Mouse (Mus musculus) liver, adult 2 months (tissue): ENCODE measurements at regions not wholly inside any gene's neighbourhood (a gene's known extent, or its start where the extent isn't known, plus 50 kb on each side); places are given as distances from the start of the nearest gene placed in this dataset.

Experiments used
- DNase-seq: peaks from one replicate; pipeline ENCODE4 v3.0.0-alpha.2; 2011; ENCODE audit warnings: low read depth, low spot score; ENCODE audit errors: extremely low read depth
- H3K27ac ChIP-seq: fragments of 200-500 bp; replicated peaks from 2 replicates; pipeline ENCODE4 v1.5.1; 2012; ENCODE audit warnings: low read depth, mild to moderate bottlenecking, control low read depth, inconsistent platforms, low read length; ENCODE audit not compliant: insufficient read depth
- H3K27me3 ChIP-seq: fragments of 200-500 bp; 2 replicates; pipeline ENCODE4 v1.6.1; 2012; ENCODE audit warnings: mild to moderate bottlenecking, moderate library complexity, low read length, inconsistent platforms; ENCODE audit not compliant: control insufficient read depth, insufficient read depth
- H3K36me3 ChIP-seq: fragments of 200-500 bp; 2 replicates; pipeline ENCODE4 v1.6.1; 2012; ENCODE audit warnings: low read length, inconsistent platforms; ENCODE audit not compliant: control insufficient read depth, insufficient read depth
- H3K4me1 ChIP-seq: fragments of 200-500 bp; 2 replicates; pipeline ENCODE4 v1.6.1; 2011; ENCODE audit warnings: low read length; ENCODE audit not compliant: control insufficient read depth, insufficient read depth
- H3K4me3 ChIP-seq: fragments of 200-500 bp; 2 replicates; pipeline ENCODE4 v1.5.1; 2011; ENCODE audit warnings: low read depth, mild to moderate bottlenecking, control low read depth, low read length, moderate library complexity; ENCODE audit not compliant: insufficient read depth
- H3K79me2 ChIP-seq: fragments of 200-500 bp; 2 replicates; pipeline ENCODE4 v1.6.1; 2012; ENCODE audit warnings: inconsistent platforms, mild to moderate bottlenecking, low read length, moderate library complexity; ENCODE audit not compliant: control insufficient read depth, insufficient read depth
- H3K9ac ChIP-seq: fragments of 200-500 bp; 2 replicates; pipeline ENCODE4 v1.6.1; 2012; ENCODE audit warnings: low read depth, mild to moderate bottlenecking, control low read depth, inconsistent platforms, low read length
- CTCF ChIP-seq: fragments of 200-500 bp; IDR thresholded peaks from 2 replicates; pipeline ENCODE4 v1.5.1; 2011; ENCODE audit warnings: low read depth, low read length, control low read depth
- POLR2A ChIP-seq: fragments of 200-500 bp; IDR thresholded peaks from 2 replicates; pipeline ENCODE4 v1.6.1; 2011; ENCODE audit warnings: low read length, control low read depth; ENCODE audit not compliant: insufficient read depth; ENCODE audit errors: extremely low read depth
- WGBS: fragments of 180-500 bp; shearing (Covaris S2); methylation state at CpG from one replicate; pipeline ENCODE4 v1.1.7; 2018; 5-methylcytosine and 5-hydroxymethylcytosine counted together

DNA sequence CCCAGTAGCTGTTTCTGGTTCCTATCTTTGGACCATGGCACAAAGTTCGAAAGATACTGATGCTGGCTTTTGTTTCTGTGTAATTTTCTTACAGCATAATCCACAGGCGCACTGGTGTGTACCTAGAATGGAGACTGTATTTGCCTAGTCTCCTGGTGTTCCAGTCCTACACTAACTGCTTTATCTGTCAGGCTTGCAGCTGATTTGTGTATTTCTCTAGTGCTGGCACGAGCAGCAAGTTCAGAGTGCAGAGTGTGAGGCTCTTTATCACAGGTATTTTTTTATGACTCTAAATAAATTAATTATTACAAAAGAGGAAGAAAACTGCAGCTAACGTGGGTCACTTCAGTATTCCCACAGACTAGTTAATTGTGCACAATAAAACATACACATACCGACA, 405.1 kb upstream of the Zeb2 start:
- Histone ChIP-seq H3K4me3 (no peak overlapping the region), H3K79me2 (no peaks in the 10 kb centered on the region), H3K4me1 (no peaks in the 10 kb centered on the region), H3K27ac (no peak overlapping the region), H3K27me3 (no peaks in the 10 kb centered on the region), H3K36me3 (no peaks in the 10 kb centered on the region), H3K9ac (no peak overlapping the region)
- 56% methylated on average over 5 of the region's 5 CpGs for WGBS
- TF ChIP-seq POLR2A, result no peak
- DNase-seq, result peak; percentile 32

DNA sequence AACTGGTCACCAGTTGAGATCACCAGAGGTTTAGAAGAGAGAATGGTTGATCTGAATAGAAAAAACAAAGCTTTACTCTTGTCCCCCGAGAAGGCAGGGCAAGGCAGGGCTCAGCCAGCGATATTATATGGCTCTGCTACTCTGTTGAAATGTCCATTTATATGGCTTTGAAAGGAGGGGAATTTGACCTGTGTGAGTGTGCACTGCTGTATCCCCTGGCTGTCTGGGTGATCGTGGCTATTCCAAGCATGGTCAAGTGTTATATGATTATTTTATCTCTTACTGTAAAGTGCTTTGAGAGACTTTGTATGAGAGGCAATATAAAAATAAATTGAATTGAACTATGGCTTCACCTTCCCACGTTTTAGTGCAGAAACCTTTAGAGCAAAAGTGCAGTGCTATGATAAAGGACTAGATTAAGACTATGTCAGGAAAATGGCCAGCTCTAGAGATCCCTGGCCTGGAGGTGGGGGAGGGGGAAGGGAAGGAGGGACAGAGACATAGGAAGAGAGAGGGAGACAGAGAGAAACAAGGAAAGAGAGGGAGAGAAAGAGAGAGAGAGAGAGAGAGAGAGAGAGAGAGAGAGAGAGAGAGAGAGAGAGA, 402.5 kb upstream of the Zeb2 start:
- no peaks in the 10 kb centered on the region for H3K36me3 ChIP-seq
- TF ChIP-seq CTCF, result no peak
- TF ChIP-seq POLR2A, result no peak
- no peaks in the 10 kb centered on the region; the same call in 1 of the 2 replicates for H3K4me1 ChIP-seq
- no peaks in the 10 kb centered on the region for H3K79me2 ChIP-seq
- DNase-seq, result no peak
- no peak overlapping the region for H3K27ac ChIP-seq
- H3K27me3 ChIP-seq, result no peaks in the 10 kb centered on the region
- H3K9ac ChIP-seq, result no peak overlapping the region
- no peak overlapping the region for H3K4me3 ChIP-seq
- 73% methylated on average over 4 of the region's 4 CpGs for WGBS

DNA sequence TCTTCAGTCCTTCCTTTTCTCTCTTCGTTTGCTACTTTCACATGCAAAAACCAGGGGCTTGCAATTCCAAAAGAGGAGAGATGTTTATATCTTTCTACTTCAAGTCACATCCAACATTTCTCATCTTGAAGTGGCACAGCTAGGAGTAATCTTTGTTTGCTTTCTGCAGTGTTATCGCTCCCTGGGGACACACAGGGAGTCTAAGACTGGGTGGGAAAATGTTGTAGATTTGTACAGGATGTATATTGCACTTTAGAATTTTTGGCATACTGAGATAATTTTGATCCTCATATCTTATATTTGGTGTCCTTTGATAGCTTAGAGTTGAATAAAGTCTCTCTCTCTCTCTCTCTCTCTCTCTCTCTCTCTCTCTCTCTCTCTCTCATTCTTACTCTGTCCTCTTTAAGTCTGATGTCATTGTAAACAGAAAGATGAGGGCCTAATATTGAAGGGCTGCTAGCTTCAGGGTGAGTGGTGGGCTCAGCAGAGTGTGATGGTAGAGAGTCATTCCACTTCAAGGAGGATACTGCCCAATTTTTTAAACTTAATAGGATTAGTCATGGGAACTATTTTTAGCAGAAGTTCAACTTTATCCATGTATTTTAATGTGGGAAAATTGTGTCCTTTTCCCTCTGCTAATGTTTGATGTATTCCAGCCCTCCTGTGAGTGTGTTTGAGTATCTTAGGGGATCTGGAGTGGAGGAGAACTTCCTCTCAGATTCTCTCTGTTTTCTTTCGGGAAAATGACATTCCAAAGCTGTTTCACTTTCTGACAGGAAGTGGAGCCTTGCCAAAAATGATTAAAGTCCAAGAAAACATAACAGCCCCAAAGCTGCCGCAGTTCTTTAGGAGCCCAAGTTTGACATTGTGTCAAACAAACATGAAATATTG, 397.3 kb upstream of the Zeb2 start:
- H3K9ac ChIP-seq, result no peak overlapping the region
- no peaks in the 10 kb centered on the region for H3K79me2 ChIP-seq
- H3K27me3 ChIP-seq, result no peaks in the 10 kb centered on the region
- H3K4me1 ChIP-seq, result peaks cover 1% of the 10 kb centered on the region; the same call in 1 of the 2 replicates
- no peaks in the 10 kb centered on the region for H3K36me3 ChIP-seq
- TF ChIP-seq POLR2A (no peak), CTCF (no peak)
- no peak overlapping the region for H3K27ac ChIP-seq
- DNase-seq, result peak; percentile 75
- H3K4me3 ChIP-seq, result no peak overlapping the region
- WGBS, result 49% methylated on average over 4 of the region's 4 CpGs

DNA sequence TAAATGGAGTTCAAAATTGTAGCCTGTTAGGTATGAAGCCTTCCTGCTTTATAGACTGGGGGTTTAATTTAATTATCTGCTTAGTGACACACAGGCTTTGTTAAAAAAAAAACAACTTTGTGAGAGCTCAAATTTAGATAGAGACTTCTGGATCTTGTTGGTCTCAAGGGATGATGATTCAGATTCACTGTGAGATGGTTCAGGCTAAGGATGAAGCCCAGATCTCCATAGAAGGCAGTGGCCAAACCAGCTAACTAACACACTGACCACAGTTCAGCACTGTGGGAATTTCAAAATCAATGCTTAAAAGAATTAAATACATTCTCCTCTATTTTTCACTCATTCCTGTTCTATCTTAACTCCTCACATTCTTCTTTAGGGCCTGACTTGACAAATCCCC, 395.7 kb upstream of the Zeb2 start:
- Histone ChIP-seq H3K36me3 (no peaks in the 10 kb centered on the region), H3K4me1 (peaks cover 1% of the 10 kb centered on the region; the same call in 1 of the 2 replicates), H3K79me2 (no peaks in the 10 kb centered on the region), H3K9ac (no peak overlapping the region), H3K4me3 (no peak overlapping the region), H3K27ac (no peak overlapping the region), H3K27me3 (no peaks in the 10 kb centered on the region)
- TF ChIP-seq POLR2A (no peak), CTCF (no peak)
- DNase-seq, result no peak

DNA sequence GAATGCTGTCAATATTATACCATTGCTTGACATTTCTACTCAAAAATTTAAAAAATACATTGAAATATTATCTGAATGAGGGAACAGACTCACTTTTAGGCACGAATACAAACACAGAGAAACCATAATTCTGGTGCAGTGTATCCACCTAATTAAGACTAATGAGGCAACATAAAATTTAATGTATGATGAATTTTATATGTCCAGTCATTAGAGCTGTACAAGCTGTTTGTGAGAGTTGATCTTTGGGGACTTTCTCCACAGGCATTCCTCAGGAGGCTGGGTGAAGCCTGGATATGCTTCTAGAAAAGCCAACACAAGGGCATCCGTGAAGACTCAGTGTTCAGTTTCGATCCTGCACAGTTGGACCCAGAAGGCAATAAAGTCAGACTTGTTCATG, 394.6 kb upstream of the Zeb2 start:
- H3K4me1 ChIP-seq, result peaks cover 1% of the 10 kb centered on the region; the same call in 1 of the 2 replicates
- 85% methylated on average over 3 of the region's 3 CpGs for WGBS
- DNase-seq, result no peak
- no peak overlapping the region for H3K4me3 ChIP-seq
- H3K27me3 ChIP-seq, result no peaks in the 10 kb centered on the region
- no peak for TF ChIP-seq POLR2A
- no peak for TF ChIP-seq CTCF
- H3K27ac ChIP-seq, result no peak overlapping the region
- H3K36me3 ChIP-seq, result no peaks in the 10 kb centered on the region
- H3K9ac ChIP-seq, result no peak overlapping the region
- no peaks in the 10 kb centered on the region for H3K79me2 ChIP-seq

DNA sequence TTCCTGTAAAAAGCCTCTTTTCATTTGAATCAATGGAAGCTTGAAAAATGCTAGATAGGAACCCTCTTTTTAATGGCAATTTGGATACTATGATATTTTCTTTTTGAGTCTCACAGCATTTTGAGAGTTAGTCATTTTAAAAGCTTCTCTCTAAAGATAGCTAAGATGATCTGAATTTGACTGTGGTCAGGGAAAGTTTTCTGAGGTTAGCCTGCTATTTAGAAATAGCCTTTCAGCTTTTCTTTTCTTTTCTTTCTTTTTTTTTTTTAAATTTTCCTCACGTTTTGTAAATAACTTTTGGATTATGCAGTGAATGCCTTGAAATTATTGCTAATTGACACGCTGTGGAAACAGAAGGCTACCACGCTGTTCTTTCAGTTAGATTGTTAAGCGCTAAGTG, 387.3 kb upstream of the Zeb2 start:
- Histone ChIP-seq H3K36me3 (no peaks in the 10 kb centered on the region), H3K27ac (no peak overlapping the region), H3K4me3 (no peak overlapping the region), H3K9ac (no peak overlapping the region), H3K27me3 (no peaks in the 10 kb centered on the region), H3K4me1 (no peaks in the 10 kb centered on the region), H3K79me2 (no peaks in the 10 kb centered on the region)
- TF ChIP-seq POLR2A (no peak), CTCF (no peak)
- no peak for DNase-seq
- WGBS, result 86% methylated on average over 4 of the region's 4 CpGs
